Mouse (Mus musculus) intestine, embryonic 14.5 days (tissue): ENCODE measurements around the gene Exoc3l. TPM values are rescaled to one million over a fixed set of nuclear protein-coding genes. Genes with fewer than 3 reads are reported as not detected.

ENCODE experiments used
- ATAC-seq: fragments of 200-750 bp; cut with Nextera tagmentation; replicated peaks from 2 replicates; pipeline ENCODE4 v1.8.0; 2017; ENCODE audit warnings: low read depth, moderate number of reproducible peaks, moderate TSS enrichment, moderate library complexity; ENCODE audit not compliant: low FRiP score, low TSS enrichment
- DNase-seq: peaks from one replicate; pipeline ENCODE4 v3.0.0-alpha.2; 2018; ENCODE audit warnings: low spot score
- H3K27ac ChIP-seq: fragments of 300-500 bp; sonication (generic); 2 replicates; pipeline ENCODE4 v1.5.1; 2014; ENCODE audit warnings: low read depth, mild to moderate bottlenecking, control low read depth
- H3K27me3 ChIP-seq: fragments of 300-500 bp; sonication (generic); replicated peaks from 2 replicates; pipeline ENCODE4 v1.6.1; 2014; ENCODE audit warnings: low read length, control low read depth; ENCODE audit not compliant: control insufficient read depth, insufficient read depth
- H3K36me3 ChIP-seq: fragments of 300-500 bp; sonication (generic); 2 replicates; pipeline ENCODE4 v1.6.1; 2014; ENCODE audit warnings: low read length, control low read depth; ENCODE audit not compliant: control insufficient read depth, insufficient read depth
- H3K4me1 ChIP-seq: fragments of 300-500 bp; sonication (generic); replicated peaks from 2 replicates; pipeline ENCODE4 v1.6.1; 2014; ENCODE audit warnings: low read length, control low read depth, mixed read lengths; ENCODE audit not compliant: control insufficient read depth, insufficient read depth
- H3K4me2 ChIP-seq: fragments of 300-500 bp; sonication (generic); 2 replicates; pipeline ENCODE4 v1.6.1; 2014; ENCODE audit warnings: low read length
- H3K4me3 ChIP-seq: fragments of 300-500 bp; sonication (generic); 2 replicates; pipeline ENCODE4 v1.5.1; 2014; ENCODE audit warnings: low read depth, low read length, control low read depth, mixed read lengths
- H3K9ac ChIP-seq: fragments of 300-500 bp; sonication (generic); 2 replicates; pipeline ENCODE4 v1.6.1; 2014; ENCODE audit warnings: mild to moderate bottlenecking, low read length
- H3K9me3 ChIP-seq: fragments of 300-500 bp; sonication (generic); 2 replicates; pipeline ENCODE4 v1.6.1; 2016; ENCODE audit warnings: low read length, control low read depth; ENCODE audit not compliant: control insufficient read depth
- WGBS: fragments of 180-500 bp; shearing (Covaris S2); extraction: QIAGEN DNeasy Blood & Tissue Kit; methylation state at CpG from one replicate; pipeline ENCODE4 v1.1.7; 2014; 5-methylcytosine and 5-hydroxymethylcytosine counted together
- polyA plus RNA-seq: library from polyadenylated mRNA; unstranded; fragments of >200 nt; fragmentation: Nextera tagmentation; extraction: Ambion mirVana; gene quantifications from 2 replicates; pipeline ENCODE4 v1.2.1, GENCODE M21; 2014

Gene Exoc3l
- polyA plus RNA-seq, 1 experiment from 2014 or later: 10.1 TPM

GRCm38 (mm10) chr8:105270101-105270915 is 25.6 kb downstream of the Exoc3l start:
- no peak for ATAC-seq
- H3K4me3 ChIP-seq: peak overlapping the region; percentile 41
- no peaks in the 10 kb centered on the region for H3K9me3 ChIP-seq
- H3K4me1 ChIP-seq: peaks cover 22% of the 10 kb centered on the region
- H3K27ac ChIP-seq: no peak overlapping the region
- H3K36me3 ChIP-seq: no peaks in the 10 kb centered on the region
- no peak overlapping the region for H3K9ac ChIP-seq
- 4% methylated on average over 39 of the region's 39 CpGs for WGBS
- DNase-seq: peak; percentile 74
- H3K4me2 ChIP-seq: peak overlapping the region; percentile 82
- H3K27me3 ChIP-seq: peaks cover 93% of the 10 kb centered on the region

- Histone ChIP-seq H3K4me2 (peak within 1 kb of the TSS; percentile 82), H3K27me3 (peaks cover 89% of the 10 kb centered on the region), H3K27ac (no peak within 1 kb of the TSS), H3K9ac (peak within 1 kb of the TSS; percentile 11), H3K4me1 (peaks cover 27% of the 10 kb centered on the region), H3K9me3 (no peaks in the 10 kb centered on the region), H3K4me3 (peak within 1 kb of the TSS; percentile 41), H3K36me3 (no peaks in the 10 kb centered on the region)
- under 1% methylated on average over 42 of the region's 42 CpGs for WGBS
- no peak; the same call in 1 of the 2 replicates for ATAC-seq
- peak; percentile 76 for DNase-seq
Measured at GRCm38 (mm10) chr8:105269461-105269947, 26.4 kb downstream of the Exoc3l start, which contains the start of gene Hsf4. Gene Hsf4, plus strand, starts transcription at chr8:105269801.

GRCm38 (mm10) chr8:105269075-105269458 is 26.8 kb downstream of the Exoc3l start:
- no peak for DNase-seq
- H3K4me1 ChIP-seq: peaks cover 27% of the 10 kb centered on the region
- H3K27ac ChIP-seq: no peak overlapping the region
- peak overlapping the region; percentile 41 for H3K4me3 ChIP-seq
- 4% methylated on average over 10 of the region's 10 CpGs for WGBS
- H3K9ac ChIP-seq: peak overlapping the region; percentile 11; the same call in 1 of the 2 replicates
- no peaks in the 10 kb centered on the region for H3K9me3 ChIP-seq
- H3K4me2 ChIP-seq: peak overlapping the region; percentile 82
- H3K36me3 ChIP-seq: no peaks in the 10 kb centered on the region
- H3K27me3 ChIP-seq: peaks cover 85% of the 10 kb centered on the region
- peak; percentile 13; the same call in 1 of the 2 replicates for ATAC-seq

GRCm38 (mm10) chr8:105268342-105269074 is 27.4 kb downstream of the Exoc3l start:
- Histone ChIP-seq H3K4me1 (peaks cover 30% of the 10 kb centered on the region), H3K4me2 (peak overlapping the region; percentile 82), H3K36me3 (no peaks in the 10 kb centered on the region), H3K27me3 (peaks cover 84% of the 10 kb centered on the region), H3K4me3 (peak overlapping the region; percentile 41), H3K9ac (peak overlapping the region; percentile 11; the same call in 1 of the 2 replicates), H3K27ac (no peak overlapping the region), H3K9me3 (no peaks in the 10 kb centered on the region)
- ATAC-seq: peak; percentile 42
- WGBS: 2% methylated on average over 65 of the region's 65 CpGs
- peak; percentile 85 for DNase-seq

GRCm38 (mm10) chr8:105266775-105267174 is 29.1 kb downstream of the Exoc3l start:
- Histone ChIP-seq H3K4me3 (no peak overlapping the region), H3K36me3 (no peaks in the 10 kb centered on the region), H3K4me2 (no peak overlapping the region), H3K27ac (no peak overlapping the region), H3K9me3 (no peaks in the 10 kb centered on the region), H3K9ac (no peak overlapping the region), H3K27me3 (peaks cover 74% of the 10 kb centered on the region), H3K4me1 (peaks cover 30% of the 10 kb centered on the region)
- ATAC-seq (no peak), DNase-seq (peak; percentile 50)
- 24% methylated on average over 13 of the region's 13 CpGs for WGBS

GRCm38 (mm10) chr8:105265128-105265527 is 30.8 kb downstream of the Exoc3l start:
- no peak for ATAC-seq
- 9% methylated on average over 10 of the region's 10 CpGs for WGBS
- H3K9ac ChIP-seq: peak overlapping the region; percentile 51; the same call in 1 of the 2 replicates
- H3K4me2 ChIP-seq: peak overlapping the region; percentile 79
- H3K27ac ChIP-seq: no peak overlapping the region
- H3K4me1 ChIP-seq: peaks cover 23% of the 10 kb centered on the region
- peak overlapping the region; percentile 71 for H3K4me3 ChIP-seq
- H3K9me3 ChIP-seq: no peaks in the 10 kb centered on the region
- DNase-seq: no peak
- H3K36me3 ChIP-seq: no peaks in the 10 kb centered on the region
- peaks cover 69% of the 10 kb centered on the region for H3K27me3 ChIP-seq

- peak; percentile 83 for DNase-seq
- peak within 1 kb of the TSS; percentile 71 for H3K4me3 ChIP-seq
- peak; percentile 69 for ATAC-seq
- peak within 1 kb of the TSS; percentile 79 for H3K4me2 ChIP-seq
- peaks cover 23% of the 10 kb centered on the region for H3K4me1 ChIP-seq
- WGBS: under 1% methylated on average over 54 of the region's 54 CpGs
- H3K9me3 ChIP-seq: no peaks in the 10 kb centered on the region
- no peak within 1 kb of the TSS for H3K27ac ChIP-seq
- H3K36me3 ChIP-seq: no peaks in the 10 kb centered on the region
- H3K9ac ChIP-seq: peak within 1 kb of the TSS; percentile 51
- H3K27me3 ChIP-seq: peaks cover 69% of the 10 kb centered on the region
Measured at GRCm38 (mm10) chr8:105264024-105264982, 31.6 kb downstream of the Exoc3l start, which contains the start of the genes Tradd and Fbxl8. Gene Tradd, minus strand, starts transcription at chr8:105264609. Gene Fbxl8, plus strand, starts transcription at chr8:105264648.
